Mouse (Mus musculus) brain, adult 2 months (tissue): Measurements from ENCODE around the gene Ryr1.
"Not testable (repeated sequence)": the region's sequence is repeated elsewhere in the genome, so short reads cannot be mapped to it uniquely, and the experiment has no call there.

ENCODE experiments used
- DNase-seq: peaks from one replicate; pipeline ENCODE4 v3.0.0; 2011; ENCODE audit warnings: low read depth, low spot score

Ryr1 gene

DNA sequence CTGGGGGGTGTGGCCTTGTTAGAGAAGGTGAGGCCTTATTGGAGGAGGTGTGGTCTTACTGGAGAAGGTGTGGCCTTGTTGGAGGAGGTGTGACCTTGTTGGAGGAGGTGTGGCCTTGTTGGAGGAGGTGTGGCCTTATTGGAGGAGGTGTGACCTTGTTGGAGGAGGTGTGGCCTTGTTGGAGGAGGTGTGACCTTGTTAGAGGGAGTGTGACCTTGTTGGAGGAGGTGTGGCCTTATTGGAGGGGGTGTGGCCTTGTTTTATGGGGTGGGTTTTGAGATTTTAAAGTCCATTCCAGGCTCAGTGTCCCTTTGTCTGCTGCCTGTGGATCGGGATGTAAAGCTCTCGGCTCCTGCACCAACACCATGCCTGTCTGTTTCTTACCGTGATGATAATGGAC lies 40.6 kb downstream of the Ryr1 start:
- DNase-seq = no peak

DNA sequence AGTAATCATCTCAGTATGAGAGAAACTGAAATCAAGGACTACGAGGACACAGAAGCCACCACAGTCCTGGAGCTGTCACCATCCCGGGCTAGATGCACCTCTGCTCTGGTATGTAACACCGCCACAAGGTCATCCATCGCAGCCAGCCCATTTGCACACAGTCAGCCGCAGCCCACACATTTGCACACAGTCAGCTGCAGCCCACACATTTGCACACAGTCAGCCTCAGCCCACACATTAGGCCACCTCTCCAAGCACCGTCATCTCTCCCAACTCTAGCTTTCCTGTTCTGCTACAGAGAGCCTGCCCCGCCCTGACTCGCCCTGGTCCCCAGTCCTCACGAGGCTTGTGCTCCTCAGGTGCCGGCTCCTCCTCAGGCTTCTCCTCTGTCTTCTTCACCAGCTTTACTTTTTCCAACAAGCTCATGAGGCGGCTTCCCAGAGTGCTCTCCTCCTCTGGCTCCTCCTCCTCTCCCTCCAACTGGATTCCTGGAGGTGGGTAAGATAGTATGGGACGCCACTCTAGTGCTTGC lies 45.5 kb downstream of the Ryr1 start:
- DNase-seq = peak; percentile 13

DNA sequence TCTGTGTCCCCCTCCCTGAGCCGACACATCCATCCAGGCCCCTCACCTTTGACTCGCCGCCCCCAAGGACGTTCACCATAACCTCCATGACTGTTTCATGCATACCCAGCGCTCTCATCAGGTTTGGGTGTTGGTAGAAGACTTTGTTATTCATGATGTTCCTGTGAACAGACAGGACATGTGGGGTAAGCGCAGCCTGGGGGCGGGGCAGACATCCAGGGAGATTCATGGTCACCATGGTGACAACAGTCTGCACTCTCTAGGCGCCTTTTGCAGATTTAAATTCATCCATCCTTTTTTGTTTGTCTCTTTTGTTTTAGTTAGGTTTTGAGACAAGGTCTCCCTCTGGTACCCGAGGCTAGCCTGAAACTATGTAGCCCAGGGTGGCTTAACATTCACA lies 48.0 kb downstream of the Ryr1 start:
- peak; percentile 60 for DNase-seq

DNA sequence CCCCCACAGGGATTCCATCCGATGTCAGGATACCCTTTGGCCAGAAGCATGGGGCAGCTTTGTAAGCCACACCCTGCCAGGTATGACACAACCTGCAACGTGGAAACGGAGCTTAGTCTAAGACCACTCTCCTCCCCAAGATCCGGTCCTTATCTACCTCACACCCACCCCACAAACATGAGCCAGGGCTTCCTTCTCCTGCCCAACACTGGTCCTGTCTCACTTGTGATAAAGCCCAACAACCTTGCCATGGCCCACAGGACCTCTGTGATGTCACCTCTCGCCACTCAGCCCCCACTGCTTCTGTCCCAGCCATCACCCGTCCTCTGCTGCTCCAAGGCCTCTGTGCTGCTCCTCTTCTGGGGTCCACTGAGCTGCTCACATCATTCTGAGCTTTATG lies 49.8 kb downstream of the Ryr1 start:
- no peak for DNase-seq

DNA sequence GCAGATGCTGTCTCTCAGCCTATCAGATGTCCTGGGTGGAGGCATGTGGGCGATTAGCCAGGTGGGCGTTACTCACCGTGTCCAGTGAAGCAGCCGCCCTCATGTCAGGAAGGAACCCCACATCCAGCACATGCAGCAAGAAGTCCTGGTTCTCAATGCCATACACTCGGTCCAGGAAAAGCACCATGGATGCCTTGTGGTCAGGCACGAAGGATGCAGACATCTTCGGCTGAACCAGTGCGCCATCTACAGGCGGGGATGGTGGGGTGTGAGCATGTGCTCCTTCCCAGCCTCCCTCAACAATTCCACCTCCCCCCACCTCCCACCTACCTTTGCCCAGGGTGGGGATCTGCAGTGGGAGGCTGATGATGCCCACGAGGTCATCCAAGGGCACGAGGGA lies 52.3 kb downstream of the Ryr1 start:
- peak; percentile 38 for DNase-seq

DNA sequence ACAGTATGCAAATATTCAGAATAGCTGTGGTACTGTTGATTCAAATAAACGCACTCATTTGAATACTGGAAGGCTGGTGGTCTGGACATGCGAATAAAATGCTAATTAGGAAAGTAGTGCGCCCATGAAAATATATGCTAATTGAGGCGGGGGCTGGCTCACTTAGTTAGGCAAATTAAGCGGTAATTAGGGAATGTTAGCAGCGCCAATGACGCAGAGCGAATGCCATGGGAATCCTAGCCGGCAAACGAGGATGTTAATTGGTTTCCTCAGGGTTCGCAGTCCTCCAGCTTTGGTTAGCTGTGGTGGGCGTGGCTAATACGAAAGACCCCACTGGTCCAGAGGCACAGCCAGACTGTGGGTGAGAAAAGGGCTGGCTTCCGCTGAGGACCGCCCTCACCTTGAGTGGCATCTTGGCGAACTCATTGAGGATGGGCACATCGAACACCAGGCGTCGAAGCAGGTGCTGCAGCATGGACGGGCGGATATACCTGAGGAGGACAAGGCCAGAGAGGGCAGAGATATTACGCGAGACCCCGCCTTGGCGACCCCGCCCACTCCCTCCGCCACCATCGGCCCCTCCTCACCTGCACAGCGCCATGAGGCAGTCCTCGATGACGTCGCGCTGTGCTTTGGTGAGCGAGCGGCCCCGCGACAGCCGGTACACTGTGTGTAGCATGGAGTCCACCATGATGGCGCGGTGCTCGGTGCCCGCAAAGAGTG lies 53.6 kb downstream of the Ryr1 start:
- peak; percentile 64 for DNase-seq

DNA sequence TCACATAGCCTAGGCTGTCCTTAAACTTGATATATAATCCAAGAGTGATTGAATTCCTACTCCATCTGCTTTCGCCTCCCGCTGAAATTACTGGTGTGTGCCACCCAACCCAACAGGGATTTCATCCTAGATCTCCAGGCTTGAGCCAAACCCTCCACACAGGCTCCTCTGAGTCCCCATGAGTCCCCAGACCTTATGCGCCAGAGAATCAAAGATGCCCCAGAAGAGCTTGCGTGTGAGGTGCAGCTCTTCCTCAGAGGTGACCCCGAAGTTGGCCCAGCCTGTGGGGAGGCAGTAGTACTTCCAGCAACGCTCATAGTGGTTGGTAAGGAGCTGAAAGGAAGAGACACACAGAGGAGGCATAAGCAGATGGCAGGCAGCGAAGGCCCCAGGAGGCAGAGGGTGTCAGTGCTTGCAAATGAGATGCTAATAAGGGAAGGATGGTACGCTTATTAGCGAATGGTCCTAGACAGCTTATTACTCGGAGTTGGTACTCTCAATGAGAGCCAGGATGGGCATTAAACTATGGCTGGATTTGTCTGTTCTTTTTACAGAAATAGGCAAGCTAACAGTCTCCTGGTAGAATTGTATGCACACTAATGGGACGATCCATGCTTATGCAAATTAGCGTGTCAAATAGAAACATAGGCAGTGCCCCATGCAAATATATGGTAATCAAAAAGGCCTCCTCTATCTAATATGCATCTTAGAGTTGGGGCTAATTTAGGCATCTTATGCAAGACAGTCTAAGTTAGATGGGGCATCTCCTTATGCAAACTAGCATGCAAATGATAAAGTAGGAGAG lies 54.4 kb downstream of the Ryr1 start:
- peak; percentile 59 for DNase-seq

DNA sequence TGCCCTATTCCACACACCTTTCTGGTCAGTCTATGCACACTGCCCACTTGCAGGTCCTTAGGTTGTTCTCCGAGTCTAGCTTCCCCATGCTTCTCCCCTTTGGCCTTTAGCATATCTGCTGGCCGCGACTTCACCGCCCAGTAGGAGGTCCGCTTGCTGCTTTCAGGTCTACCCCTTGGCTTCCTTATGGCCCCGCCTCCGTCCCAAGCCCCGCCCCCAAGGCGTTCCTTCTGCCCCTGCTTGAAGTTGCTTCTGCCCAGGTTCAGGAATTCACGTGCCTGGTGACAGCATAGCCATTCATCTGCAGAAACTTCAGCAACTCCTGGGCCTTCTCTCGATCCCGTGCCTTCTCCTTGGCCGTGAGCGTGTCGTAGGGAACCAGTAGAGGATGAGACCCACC lies 57.2 kb downstream of the Ryr1 start:
- no peak for DNase-seq

DNA sequence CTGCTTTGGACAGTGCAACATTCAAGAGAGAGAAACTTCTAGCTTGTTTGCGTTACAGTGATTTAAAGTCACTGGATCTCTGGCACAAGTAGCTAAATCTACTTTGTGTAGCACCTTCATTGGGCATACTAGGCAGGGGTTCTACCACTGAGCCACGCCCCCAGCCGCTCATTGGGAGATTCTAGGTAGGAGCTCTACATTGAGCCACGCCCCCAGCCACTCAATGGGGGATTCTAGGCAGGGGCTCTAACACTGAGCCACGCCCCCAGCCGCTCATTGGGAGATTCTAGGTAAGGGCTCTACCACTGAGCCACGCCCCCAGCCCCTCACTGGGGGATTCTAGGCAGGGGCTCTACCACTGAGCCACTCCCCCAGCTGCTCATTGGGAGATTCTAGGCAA lies 61.5 kb downstream of the Ryr1 start:
- not testable (repeated sequence) for DNase-seq

DNA sequence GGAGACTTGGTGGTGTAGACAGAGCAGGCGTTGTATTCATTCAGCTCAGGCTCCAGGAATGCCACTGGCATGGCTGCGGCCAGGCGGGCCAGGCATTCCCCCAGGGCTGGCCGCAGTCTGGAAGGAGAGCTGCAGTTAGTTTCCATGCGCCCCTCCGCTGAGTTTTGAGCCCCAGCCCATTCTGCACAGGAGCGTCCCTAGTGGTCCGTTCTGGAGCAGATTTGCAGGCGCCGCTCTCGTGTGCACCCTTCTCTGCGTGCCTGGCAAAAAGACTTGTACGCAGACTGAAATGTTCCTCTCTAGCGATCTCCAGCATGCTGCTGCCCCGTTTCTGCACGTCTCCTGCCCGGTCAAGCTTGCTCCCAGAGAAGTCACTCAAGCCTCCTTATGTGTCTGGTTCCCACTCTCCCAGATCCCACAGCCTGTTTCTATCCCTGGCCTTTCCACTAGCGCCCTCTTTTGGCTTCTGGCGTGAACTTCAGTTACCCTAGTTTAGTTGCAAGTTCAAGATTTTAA lies 63.4 kb downstream of the Ryr1 start:
- peak; percentile 50 for DNase-seq

DNA sequence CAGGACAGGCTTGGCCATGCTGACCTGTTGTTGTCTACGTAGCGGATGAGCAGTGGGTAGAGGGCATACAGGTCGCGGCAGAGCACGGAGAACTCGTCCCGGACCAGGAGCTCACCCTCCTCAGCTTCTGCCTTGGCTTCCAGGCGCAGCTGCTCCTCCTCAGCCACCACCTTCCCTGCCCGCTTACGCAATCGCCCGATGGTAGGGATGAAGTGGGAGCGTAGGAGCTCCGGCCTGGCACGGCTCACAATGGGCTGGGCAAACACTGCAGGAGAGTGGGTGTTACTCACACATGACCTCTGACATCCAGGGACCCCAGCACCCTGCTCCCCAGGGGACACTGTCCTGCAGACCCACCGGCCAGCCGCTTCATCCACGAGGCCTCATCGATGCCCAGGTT lies 65.5 kb downstream of the Ryr1 start:
- DNase-seq = no peak

DNA sequence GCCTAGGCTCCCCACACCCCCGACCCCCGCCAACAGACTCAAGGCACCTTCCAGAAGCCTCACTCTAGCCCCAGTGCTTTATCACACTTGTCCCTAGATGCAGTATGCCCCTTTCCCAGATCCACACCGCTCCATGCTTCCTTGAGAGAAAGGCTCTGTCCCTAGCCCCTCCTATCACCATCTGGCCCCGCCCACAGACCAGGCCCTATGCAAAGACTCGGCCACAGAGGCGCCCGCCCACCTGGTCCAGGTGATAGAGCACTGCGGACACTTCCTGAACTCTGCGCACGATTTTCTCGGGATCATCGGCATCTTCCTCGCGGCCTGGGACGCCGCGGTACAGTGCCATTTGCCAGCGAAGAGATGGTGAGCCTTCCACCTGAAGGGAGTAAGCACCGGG lies 72.2 kb downstream of the Ryr1 start:
- no peak for DNase-seq

DNA sequence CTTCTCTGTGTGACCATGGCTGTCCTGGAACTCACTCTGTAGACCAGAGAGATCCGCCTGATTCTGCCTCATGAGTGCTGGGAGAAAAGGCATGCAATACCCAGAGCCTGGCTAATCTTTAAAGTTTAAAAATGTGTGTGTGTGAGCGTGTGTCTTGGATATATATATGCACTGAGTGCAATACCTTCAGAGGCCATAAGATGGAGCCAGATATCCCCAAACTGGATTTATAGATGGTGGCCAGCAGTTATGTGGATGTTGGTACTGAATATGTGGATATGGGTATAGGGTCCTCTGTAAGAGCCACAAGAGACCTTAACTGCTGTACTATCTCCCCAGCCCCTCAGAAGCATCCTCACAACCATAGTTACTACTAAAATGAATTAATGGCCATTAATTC lies 74.2 kb downstream of the Ryr1 start:
- peak; percentile 47 for DNase-seq

DNA sequence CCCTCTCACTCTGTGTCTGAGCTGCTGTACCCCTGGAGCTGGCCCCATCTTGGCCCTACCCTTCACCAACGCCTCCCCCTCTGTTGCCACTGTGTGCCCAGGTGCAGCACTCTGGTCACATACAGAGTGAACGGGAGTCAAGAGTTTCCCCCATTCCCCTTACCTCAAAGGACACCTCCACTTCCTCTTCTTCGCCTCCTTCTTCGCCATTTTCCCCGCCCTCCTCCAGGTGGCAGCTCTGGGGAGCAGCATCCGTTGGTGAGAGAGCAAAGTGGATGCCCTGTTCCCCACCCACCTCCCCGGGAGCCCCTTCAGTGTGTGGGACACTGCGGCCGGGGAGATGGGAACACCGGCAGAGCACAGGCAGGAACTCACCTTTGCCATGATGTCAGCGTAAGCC lies 76.4 kb downstream of the Ryr1 start:
- DNase-seq = no peak

DNA sequence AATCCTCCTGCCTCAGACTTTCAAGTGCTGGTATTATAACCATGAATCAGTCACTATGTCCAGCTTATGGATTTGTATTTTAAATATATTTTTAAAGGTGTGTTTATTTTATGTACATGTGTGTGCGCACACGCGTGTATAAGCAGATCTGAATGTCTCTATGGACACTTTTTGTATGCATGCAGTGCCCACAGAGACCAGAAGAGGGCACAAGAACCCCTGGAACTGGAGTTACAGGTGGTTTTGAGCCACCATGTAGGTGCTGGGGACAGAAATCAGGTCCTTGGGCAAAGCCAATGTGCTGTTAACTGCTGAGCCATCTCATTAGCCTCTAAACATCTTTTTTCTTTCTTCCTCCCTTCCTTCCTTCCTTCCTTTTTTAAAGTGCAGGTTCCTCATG lies 76.9 kb downstream of the Ryr1 start:
- no peak for DNase-seq

DNA sequence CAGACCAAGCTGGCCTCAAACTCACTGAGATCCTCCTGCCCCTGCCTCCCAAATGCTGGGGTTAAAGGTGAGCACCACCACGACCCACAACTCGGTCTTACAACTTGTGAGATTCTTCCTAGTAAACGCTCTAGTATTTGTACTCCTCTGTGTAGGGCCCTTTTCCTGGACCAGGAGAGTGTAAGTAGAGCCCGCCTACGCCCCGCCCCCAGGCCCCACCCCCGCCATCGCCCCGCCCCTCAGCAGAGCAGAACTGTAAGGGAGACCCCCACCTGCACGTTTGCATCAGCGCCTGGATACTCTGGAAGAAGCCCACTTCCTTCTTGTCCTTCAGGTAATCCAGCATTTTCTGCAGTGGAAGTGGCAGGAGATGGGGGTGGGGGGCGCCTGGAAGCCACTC lies 78.4 kb downstream of the Ryr1 start:
- no peak for DNase-seq

DNA sequence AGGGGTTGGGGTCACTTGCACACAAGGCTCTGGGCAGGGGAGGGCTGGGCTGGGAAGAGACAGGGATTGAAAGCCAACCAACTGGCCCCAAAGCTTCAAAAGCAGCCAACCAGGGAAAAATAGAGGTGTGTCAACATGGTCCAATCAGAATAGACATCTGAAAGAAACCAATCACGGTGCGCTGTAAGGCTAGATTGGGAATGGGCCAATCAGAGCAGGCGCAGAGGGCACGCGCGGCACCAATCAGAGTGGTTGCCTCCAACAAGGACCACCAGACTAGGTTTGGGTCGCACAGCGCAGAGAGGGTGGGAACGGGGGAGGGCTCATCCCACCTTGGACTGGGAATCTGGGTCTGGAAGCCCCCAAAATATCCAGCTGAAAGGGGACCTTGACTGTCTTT lies 80.7 kb downstream of the Ryr1 start:
- no peak for DNase-seq

DNA sequence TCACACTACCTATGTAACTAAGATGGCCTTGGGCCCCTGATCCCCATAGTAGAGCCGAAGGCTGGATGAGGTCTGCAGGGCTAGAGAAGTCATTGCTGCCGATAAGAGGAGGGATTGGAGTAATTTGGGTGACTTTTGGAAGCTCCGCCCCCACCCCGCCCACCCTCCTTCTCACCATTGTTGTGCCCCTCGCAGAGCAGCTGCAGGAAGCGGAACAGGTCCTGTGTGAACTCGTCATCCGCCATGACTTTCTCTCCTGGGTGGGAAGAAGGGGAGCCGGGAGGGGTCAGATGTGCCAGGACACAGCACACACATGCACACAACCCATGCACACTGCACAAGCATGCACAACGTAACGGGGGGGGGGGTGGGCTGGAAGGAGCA lies 81.3 kb downstream of the Ryr1 start:
- DNase-seq = no peak

DNA sequence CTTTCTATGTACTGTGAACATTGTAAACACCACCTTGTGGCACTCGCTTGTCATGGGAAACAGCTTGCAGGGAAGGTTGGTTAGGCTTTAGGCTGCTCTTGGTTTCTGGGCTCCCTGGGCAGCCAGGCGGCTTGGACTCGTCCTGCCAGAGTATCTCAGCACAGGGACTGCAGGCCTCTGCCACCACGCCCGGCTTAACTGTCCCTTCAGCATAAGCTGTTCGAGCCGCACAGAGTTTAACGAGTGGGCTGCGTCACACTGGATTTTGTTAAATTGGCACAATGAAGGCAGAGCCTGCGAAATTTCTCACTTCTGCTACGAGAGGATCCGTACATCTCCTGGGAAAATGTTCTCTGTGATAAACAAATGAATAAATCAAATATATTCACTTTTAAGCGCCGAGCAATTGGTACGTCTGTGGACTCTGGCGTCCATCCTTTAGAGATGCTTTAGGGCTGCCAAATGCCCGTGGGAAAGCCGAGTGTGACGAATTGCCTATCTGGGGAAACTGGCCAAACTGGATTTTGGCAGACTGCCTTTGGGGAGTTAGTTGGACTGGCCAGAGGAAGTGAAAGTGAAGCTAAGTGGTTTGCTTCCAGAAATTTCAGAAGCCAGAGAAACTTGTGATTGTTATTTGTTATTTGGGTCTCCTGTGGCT lies 81.8 kb downstream of the Ryr1 start:
- peak; percentile 67 for DNase-seq

DNA sequence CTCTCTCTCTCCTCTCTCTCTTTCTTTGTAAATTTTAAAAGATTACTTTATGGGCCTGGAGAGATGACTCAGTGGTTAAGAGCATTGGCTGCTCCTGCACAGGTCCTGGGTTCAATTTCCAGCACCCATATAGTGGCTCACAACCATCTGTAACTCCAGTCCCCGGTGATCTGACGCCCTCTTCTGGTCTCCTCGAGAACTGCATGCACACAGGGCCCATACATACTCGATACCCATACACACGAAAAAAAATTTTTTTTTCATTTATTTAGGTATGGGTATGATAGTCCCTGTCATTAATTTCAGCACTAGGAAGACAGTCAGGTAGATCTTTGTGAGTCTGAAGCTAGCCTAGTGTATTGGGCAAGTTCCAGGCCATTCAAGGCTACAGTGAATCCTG lies 83.8 kb downstream of the Ryr1 start:
- DNase-seq = no peak

DNA sequence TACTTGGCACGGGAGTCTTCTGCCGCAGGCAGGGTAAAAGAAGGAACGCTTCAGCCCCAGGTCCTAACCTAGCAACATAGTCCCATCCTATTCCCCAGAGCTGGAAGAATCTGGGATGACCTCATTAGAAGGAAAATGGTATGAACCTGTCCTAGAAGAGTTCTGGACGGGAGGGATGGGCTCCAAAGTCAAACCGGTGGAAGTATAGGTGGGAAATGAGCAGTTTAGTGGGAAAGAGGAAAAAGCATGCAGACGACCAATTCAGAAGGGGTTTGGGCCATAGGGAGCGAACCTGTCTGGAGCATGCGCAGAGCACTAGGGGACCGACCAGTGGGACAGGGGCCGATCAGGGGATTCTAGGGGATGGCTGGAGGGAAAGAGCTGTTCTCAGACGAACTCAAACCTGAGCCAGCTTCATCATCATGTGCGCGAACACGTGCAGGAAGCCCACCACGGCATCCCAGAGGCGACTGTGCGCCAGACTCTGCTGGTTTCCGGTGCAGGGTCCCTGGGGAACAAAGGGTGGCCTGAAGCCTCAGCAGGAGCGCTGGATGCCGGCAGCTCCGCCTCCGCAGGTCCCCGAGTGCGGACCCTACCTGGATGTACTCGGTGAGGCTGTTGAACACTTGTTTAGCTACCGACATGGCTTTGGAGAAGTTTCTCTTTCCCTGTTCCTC lies 84.9 kb downstream of the Ryr1 start:
- no peak for DNase-seq

DNA sequence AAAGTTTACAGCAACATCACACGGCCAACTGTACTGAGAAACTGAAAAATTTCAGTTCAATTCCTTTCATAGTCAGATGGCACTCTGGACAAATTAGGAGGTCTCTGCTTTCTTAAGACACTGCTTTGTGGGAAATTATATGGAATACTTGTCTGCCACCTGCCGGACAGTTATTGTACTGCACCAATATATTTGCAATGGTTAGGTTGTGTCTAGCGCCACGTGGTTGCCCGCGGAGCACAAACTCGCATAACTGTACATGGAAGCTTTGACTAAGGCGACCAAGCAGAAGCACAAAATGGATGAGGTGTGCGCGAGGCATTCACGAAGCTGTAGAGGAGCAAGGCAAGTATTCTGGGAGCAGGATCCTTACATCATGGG lies 85.4 kb downstream of the Ryr1 start:
- DNase-seq = peak; percentile 95
